Mouse (Mus musculus) limb, embryonic 14.5 days (tissue): Measurements from ENCODE around the gene Ppfia4. TPM values are rescaled to one million over a fixed set of nuclear protein-coding genes. Genes with fewer than 3 reads are reported as not detected.

Experiments
- ATAC-seq: fragments of 200-750 bp; cut with Nextera tagmentation; 2 replicates; pipeline ENCODE4 v1.8.0; 2017; ENCODE audit warnings: low read depth, moderate number of reproducible peaks, moderate TSS enrichment; ENCODE audit not compliant: low FRiP score
- DNase-seq: peaks from one replicate; pipeline ENCODE4 v3.0.0-alpha.2; 2015; ENCODE audit warnings: low spot score
- H3K27ac ChIP-seq: fragments of 300-500 bp; sonication (generic); replicated peaks from 2 replicates; pipeline ENCODE4 v1.5.1; 2014; ENCODE audit warnings: low read depth, mild to moderate bottlenecking, low read length, moderate library complexity, mixed read lengths
- H3K27me3 ChIP-seq: fragments of 300-500 bp; sonication (generic); 2 replicates; pipeline ENCODE4 v1.6.1; 2014; ENCODE audit warnings: low read length, mixed read lengths; ENCODE audit not compliant: control insufficient read depth, insufficient read depth
- H3K36me3 ChIP-seq: fragments of 300-500 bp; sonication (generic); 2 replicates; pipeline ENCODE4 v1.6.1; 2014; ENCODE audit warnings: mild to moderate bottlenecking, low read length, moderate library complexity, mixed read lengths; ENCODE audit not compliant: control insufficient read depth, insufficient read depth
- H3K4me1 ChIP-seq: fragments of 300-500 bp; sonication (generic); 2 replicates; pipeline ENCODE4 v1.6.1; 2014; ENCODE audit warnings: antibody characterized with exemption, low read length, mixed read lengths; ENCODE audit not compliant: control insufficient read depth, insufficient read depth
- H3K4me2 ChIP-seq: fragments of 300-500 bp; sonication (generic); replicated peaks from 2 replicates; pipeline ENCODE4 v1.6.1; 2014; ENCODE audit warnings: low read depth, mild to moderate bottlenecking, low read length, moderate library complexity; ENCODE audit not compliant: severe bottlenecking
- H3K4me3 ChIP-seq: fragments of 300-500 bp; sonication (generic); replicated peaks from 2 replicates; pipeline ENCODE4 v1.5.1; 2014; ENCODE audit warnings: low read length
- H3K9ac ChIP-seq: fragments of 300-500 bp; sonication (generic); 2 replicates; pipeline ENCODE4 v1.6.1; 2014; ENCODE audit warnings: mild to moderate bottlenecking, low read depth, low read length, moderate library complexity; ENCODE audit not compliant: severe bottlenecking
- H3K9me3 ChIP-seq: fragments of 300-500 bp; sonication (generic); 2 replicates; pipeline ENCODE4 v1.6.1; 2016; ENCODE audit warnings: low read length; ENCODE audit not compliant: control insufficient read depth
- POLR2A ChIP-seq: fragments of 200-500 bp; IDR thresholded peaks from 2 replicates; pipeline ENCODE4 v1.8.0; 2012; ENCODE audit warnings: inconsistent platforms, mild to moderate bottlenecking, moderate library complexity, borderline replicate concordance; ENCODE audit not compliant: insufficient read depth, insufficient read length; ENCODE audit errors: extremely low read depth
- WGBS: fragments of 180-500 bp; shearing (Covaris S2); extraction: QIAGEN DNeasy Blood & Tissue Kit; methylation state at CpG from one replicate; pipeline ENCODE4 v1.1.7; 2014; 5-methylcytosine and 5-hydroxymethylcytosine counted together
- polyA plus RNA-seq, 2 experiments: library from polyadenylated mRNA; depleted of rRNA in 1 of 2; stranded (reverse) in 1 of 2; unstranded in 1 of 2; fragments of >200 nt; fragmentation: Nextera tagmentation in 1 of 2; extraction: Ambion mirVana in 1 of 2; gene quantifications; 2 replicates each; pipeline versions ENCODE4 v1.2.1 to v1.2.3; 2012 to 2014

The Ppfia4 gene
- polyA plus RNA-seq, 2 experiments = 10.9 to 32.3 TPM

DNA sequence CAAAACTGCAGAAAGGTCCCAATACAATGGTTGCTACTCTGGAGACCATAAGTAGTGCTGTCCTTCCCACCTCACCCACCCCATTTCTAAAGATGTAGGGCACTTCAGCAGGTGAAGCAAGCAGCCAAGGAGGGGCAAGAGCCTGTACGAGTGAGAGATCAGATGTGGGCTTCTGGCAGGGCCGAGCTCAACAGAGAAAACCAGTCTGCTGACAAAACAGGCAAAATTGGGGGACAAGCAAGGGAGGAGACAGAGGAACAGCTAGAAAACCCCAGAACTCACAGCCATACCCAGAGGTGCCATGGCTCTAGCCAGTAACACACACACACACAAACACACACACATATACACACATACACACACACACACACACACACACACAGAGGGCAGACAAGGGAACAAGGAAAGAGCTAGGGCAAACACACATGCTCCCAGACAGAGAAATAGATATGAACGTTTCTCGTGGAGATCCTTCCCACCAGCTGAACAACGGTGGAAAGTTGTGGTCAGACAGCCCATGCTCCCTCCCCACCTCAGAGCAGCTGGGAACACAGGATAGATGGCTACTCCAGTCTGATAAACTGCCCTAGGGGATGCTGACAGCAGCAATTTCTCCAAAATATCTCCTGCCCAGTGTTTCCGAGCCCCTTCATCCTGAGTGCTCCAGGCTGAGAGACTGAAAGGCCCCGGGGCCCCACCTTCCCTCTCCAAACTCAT, 1.5 kb upstream of the Ppfia4 start:
- Histone ChIP-seq H3K36me3 (no peaks in the 10 kb centered on the region; the same call in 1 of the 2 replicates), H3K9ac (no peak overlapping the region), H3K9me3 (no peaks in the 10 kb centered on the region), H3K4me2 (no peak overlapping the region), H3K4me1 (peaks cover 16% of the 10 kb centered on the region), H3K27ac (no peak overlapping the region), H3K27me3 (no peaks in the 10 kb centered on the region), H3K4me3 (no peak overlapping the region)
- 65% methylated on average over 7 of the region's 7 CpGs for WGBS
- no peak for DNase-seq
- no peak for TF ChIP-seq POLR2A
- ATAC-seq = no peak

DNA sequence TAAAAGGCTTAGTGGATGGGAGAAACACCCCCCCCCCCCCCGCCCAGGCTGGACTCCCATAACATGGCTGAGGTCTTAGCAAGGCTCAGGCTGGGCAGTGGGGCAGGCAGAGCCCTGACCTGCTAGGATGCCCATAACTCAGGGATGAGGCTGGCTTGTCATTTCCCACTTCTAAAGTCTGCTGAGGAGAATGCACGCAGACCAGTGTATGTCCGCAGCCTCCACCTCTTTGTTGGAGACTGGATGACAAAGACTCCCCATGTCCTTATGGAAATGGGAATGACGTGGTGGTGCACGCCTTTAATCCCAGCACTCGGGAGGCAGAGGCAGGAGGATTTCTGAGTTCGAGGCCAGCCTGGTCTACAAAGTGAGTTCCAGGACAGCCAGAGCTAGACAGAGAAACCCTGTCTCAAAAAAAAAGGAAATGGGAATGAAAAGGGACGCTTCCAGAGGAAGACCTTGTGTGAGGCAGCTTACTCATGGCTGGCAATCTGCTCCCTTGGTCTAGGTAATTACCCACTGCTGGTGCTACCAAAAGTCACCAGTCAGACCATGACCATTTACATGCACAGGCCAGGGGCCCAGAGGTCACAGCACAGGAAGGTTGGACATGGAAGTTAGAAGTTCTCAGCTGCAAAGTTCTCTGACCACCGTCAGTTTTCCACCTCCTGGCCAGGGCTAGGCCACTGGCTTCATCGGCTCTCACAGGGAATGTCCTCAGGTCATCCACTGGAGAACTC, 813 bp upstream of the Ppfia4 start:
- DNase-seq = no peak
- WGBS = 95% methylated on average over 9 of the region's 10 CpGs

DNA sequence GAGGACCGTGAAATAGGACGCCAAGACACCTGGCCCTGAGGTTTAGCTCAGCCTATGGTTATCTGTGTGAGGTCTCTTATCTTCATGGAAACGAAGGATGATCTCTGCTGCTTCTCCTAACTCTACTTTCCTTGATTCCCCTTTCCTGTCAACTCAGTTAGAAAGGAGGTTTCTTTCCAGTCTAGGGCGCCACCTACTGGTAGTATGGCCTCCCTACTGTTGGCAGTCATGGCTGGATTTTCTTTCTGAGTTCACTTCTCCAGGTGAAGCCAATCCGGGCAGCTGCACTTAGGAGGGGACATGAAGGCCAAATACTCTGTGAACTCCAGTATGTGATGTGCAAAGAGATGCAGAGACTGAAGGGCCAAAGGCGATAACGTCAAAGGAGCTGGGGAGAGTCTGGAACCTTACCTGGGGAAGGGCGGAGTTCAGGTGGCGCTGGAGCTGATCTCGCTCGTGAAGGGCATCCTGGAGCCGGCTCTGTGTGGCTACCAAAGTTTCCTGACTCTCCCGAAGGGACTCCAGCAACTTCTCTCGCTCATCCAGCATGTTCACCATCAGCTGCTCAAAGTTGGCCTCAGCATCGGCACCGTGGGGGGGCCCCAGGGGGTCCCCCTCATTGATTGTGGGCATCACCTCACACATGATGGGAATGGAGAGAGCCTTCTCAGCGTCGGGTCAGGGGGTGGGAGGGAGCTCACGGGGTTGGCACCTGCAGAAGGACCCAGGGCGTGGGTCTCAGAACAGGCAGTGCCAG, 671 bp downstream of the Ppfia4 start:
- Histone ChIP-seq H3K27ac (no peak overlapping the region), H3K4me1 (peaks cover 13% of the 10 kb centered on the region), H3K27me3 (no peaks in the 10 kb centered on the region), H3K9me3 (no peaks in the 10 kb centered on the region), H3K9ac (no peak overlapping the region), H3K4me3 (no peak overlapping the region), H3K4me2 (0 out of 2 replicates have a peak overlapping the region, but pooled peaks have one; percentile 15), H3K36me3 (no peaks in the 10 kb centered on the region; the same call in 1 of the 2 replicates)
- no peak for ATAC-seq
- TF ChIP-seq POLR2A = no peak
- peak; percentile 89 for DNase-seq
- 57% methylated on average over 20 of the region's 20 CpGs for WGBS

More for the DNA sequence above, 813 bp upstream of the Ppfia4 start:
- no peak for ATAC-seq
- Histone ChIP-seq H3K27me3 (no peaks in the 10 kb centered on the region), H3K9ac (no peak overlapping the region), H3K4me2 (no peak overlapping the region), H3K36me3 (no peaks in the 10 kb centered on the region; the same call in 1 of the 2 replicates), H3K9me3 (no peaks in the 10 kb centered on the region), H3K27ac (no peak overlapping the region), H3K4me1 (peaks cover 16% of the 10 kb centered on the region), H3K4me3 (no peak overlapping the region)
- TF ChIP-seq POLR2A = no peak

DNA sequence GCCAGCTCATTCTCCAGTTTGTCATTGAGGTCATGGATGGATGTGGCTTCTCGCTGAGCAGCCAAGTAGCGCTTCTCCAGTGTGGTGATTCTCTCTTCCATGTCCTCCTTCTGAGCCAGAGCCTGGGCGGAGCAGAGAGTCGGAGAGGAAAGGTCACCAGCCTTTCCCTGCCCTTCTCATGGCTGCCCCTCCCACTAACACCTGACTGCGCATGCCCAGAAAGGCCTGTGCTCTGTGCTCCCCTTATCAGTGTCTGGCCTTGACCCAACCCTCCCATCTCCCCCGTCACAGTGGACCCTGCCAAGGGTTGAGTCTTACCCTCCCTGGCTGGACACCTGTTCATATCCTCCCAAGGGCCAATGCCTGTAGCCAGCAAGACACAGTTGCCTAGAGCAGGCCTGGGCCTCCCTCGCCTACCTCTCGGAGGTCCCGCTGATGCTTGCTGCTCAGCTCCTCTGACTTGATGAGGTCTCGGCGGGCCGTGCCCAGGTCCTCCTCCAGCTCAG, 5.8 kb downstream of the Ppfia4 start:
- no peak overlapping the region for H3K4me2 ChIP-seq
- TF ChIP-seq POLR2A = no peak
- H3K9ac ChIP-seq = no peak overlapping the region
- no peaks in the 10 kb centered on the region for H3K4me1 ChIP-seq
- H3K36me3 ChIP-seq = peaks cover 6% of the 10 kb centered on the region
- H3K4me3 ChIP-seq = no peak overlapping the region
- no peaks in the 10 kb centered on the region for H3K27me3 ChIP-seq
- 91% methylated on average over 12 of the region's 12 CpGs for WGBS
- DNase-seq (no peak), ATAC-seq (no peak)
- H3K27ac ChIP-seq = no peak overlapping the region
- no peaks in the 10 kb centered on the region for H3K9me3 ChIP-seq

DNA sequence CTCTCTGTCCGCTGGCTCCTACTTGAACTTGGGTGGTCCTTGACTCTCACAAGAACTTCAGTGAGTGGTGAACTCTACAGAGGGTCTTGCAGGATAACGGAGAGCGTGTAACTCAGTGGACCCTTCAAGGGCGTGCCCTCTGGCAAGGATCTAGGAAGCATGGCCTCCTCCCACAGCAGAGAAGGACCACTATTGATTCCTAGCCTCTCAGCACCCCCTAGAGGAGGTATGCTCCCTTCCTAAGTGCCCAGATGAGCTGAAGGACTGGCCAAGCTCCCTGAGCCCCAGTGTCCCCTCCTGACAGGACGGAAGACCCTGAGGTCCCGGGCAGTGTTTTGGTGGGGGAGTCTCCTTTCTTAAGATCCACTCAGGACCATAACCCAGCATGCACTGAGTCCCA, 10.1 kb downstream of the Ppfia4 start:
- ATAC-seq (no peak), DNase-seq (no peak)
- no peak overlapping the region for H3K4me3 ChIP-seq
- no peaks in the 10 kb centered on the region for H3K27me3 ChIP-seq
- H3K9ac ChIP-seq = no peak overlapping the region
- no peak overlapping the region for H3K4me2 ChIP-seq
- no peak for TF ChIP-seq POLR2A
- H3K9me3 ChIP-seq = no peaks in the 10 kb centered on the region
- H3K4me1 ChIP-seq = peaks cover 9% of the 10 kb centered on the region
- 88% methylated on average over 6 of the region's 6 CpGs for WGBS
- peaks cover 6% of the 10 kb centered on the region for H3K36me3 ChIP-seq
- no peak overlapping the region for H3K27ac ChIP-seq
